Mouse (Mus musculus): ENCODE measurements around the gene Ets1. TPM values are rescaled to one million over a fixed set of nuclear protein-coding genes. Genes with fewer than 3 reads are reported as not detected.

Gene Ets1
- polyA plus RNA-seq, 1 experiment from 2014 or later, result 13.6 TPM

GRCm38 (mm10) chr9:32699391-32699841 is 63.4 kb downstream of the Ets1 start:
- Histone ChIP-seq H3K27ac (ENCODE audit: low read depth, low read length) (no peak overlapping the region), H3K4me3 (ENCODE audit: low read depth, low read length) (peak overlapping the region; percentile 9; the same call in 1 of the 2 replicates), H3K4me2 (replicated peaks; ENCODE audit: low read depth) (peak overlapping the region; percentile 50), H3K27me3 (replicated peaks; ENCODE audit: control insufficient read depth, insufficient read depth, low read length) (no peaks in the 10 kb centered on the region), H3K4me1 (replicated peaks; ENCODE audit: control insufficient read depth, insufficient read depth, low read length) (no peaks in the 10 kb centered on the region), H3K9ac (ENCODE audit: low read depth, low read length) (no peak overlapping the region), H3K36me3 (ENCODE audit: control insufficient read depth, insufficient read depth) (no peaks in the 10 kb centered on the region), H3K9me3 (ENCODE audit: control insufficient read depth) (no peaks in the 10 kb centered on the region)
- TF ChIP-seq CTCF (IDR thresholded peaks at IDR 0.05; ENCODE audit: low read depth), result no peak
- 63% methylated on average over 8 of the region's 8 CpGs for WGBS
- no peak for ATAC-seq

- WGBS, result 46% methylated on average over 7 of the region's 7 CpGs
- no peak for ATAC-seq
- Histone ChIP-seq H3K4me2 (replicated peaks; ENCODE audit: low read depth) (peak overlapping the region; percentile 50), H3K27ac (ENCODE audit: low read depth, low read length) (no peak overlapping the region), H3K9me3 (ENCODE audit: control insufficient read depth) (no peaks in the 10 kb centered on the region), H3K9ac (ENCODE audit: low read depth, low read length) (no peak overlapping the region), H3K36me3 (ENCODE audit: control insufficient read depth, insufficient read depth) (no peaks in the 10 kb centered on the region), H3K4me3 (ENCODE audit: low read depth, low read length) (no peak overlapping the region), H3K27me3 (replicated peaks; ENCODE audit: control insufficient read depth, insufficient read depth, low read length) (no peaks in the 10 kb centered on the region), H3K4me1 (replicated peaks; ENCODE audit: control insufficient read depth, insufficient read depth, low read length) (no peaks in the 10 kb centered on the region)
- TF ChIP-seq CTCF (IDR thresholded peaks at IDR 0.05; ENCODE audit: low read depth), result no peak
Measured at GRCm38 (mm10) chr9:32700091-32700905, 64.3 kb downstream of the Ets1 start.

- H3K27ac ChIP-seq (ENCODE audit: low read depth, low read length), result no peak overlapping the region
- TF ChIP-seq CTCF (IDR thresholded peaks at IDR 0.05; ENCODE audit: low read depth), result no peak
- no peaks in the 10 kb centered on the region for H3K9me3 ChIP-seq (ENCODE audit: control insufficient read depth)
- no peak overlapping the region for H3K9ac ChIP-seq (ENCODE audit: low read depth, low read length)
- no peaks in the 10 kb centered on the region for H3K36me3 ChIP-seq (ENCODE audit: control insufficient read depth, insufficient read depth)
- H3K4me2 ChIP-seq (replicated peaks; ENCODE audit: low read depth), result peak overlapping the region; percentile 4
- no peak overlapping the region for H3K4me3 ChIP-seq (ENCODE audit: low read depth, low read length)
- WGBS, result 65% methylated on average over 20 of the region's 20 CpGs
- no peaks in the 10 kb centered on the region for H3K4me1 ChIP-seq (replicated peaks; ENCODE audit: control insufficient read depth, insufficient read depth, low read length)
- H3K27me3 ChIP-seq (replicated peaks; ENCODE audit: control insufficient read depth, insufficient read depth, low read length), result no peaks in the 10 kb centered on the region
- no peak for ATAC-seq
Measured at GRCm38 (mm10) chr9:32701126-32701997, 65.3 kb downstream of the Ets1 start.

GRCm38 (mm10) chr9:32701998-32702305 is 65.9 kb downstream of the Ets1 start:
- H3K27me3 ChIP-seq (replicated peaks; ENCODE audit: control insufficient read depth, insufficient read depth, low read length), result no peaks in the 10 kb centered on the region
- H3K4me2 ChIP-seq (replicated peaks; ENCODE audit: low read depth), result no peak overlapping the region; the same call in 1 of the 2 replicates
- H3K36me3 ChIP-seq (ENCODE audit: control insufficient read depth, insufficient read depth), result no peaks in the 10 kb centered on the region
- ATAC-seq, result no peak
- no peaks in the 10 kb centered on the region for H3K4me1 ChIP-seq (replicated peaks; ENCODE audit: control insufficient read depth, insufficient read depth, low read length)
- no peak overlapping the region for H3K27ac ChIP-seq (ENCODE audit: low read depth, low read length)
- TF ChIP-seq CTCF (IDR thresholded peaks at IDR 0.05; ENCODE audit: low read depth), result no peak
- no peaks in the 10 kb centered on the region for H3K9me3 ChIP-seq (ENCODE audit: control insufficient read depth)
- H3K9ac ChIP-seq (ENCODE audit: low read depth, low read length), result no peak overlapping the region
- WGBS, result 74% methylated on average over 2 of the region's 2 CpGs
- no peak overlapping the region for H3K4me3 ChIP-seq (ENCODE audit: low read depth, low read length)

- H3K9ac ChIP-seq (ENCODE audit: low read depth, low read length), result no peak overlapping the region
- H3K36me3 ChIP-seq (ENCODE audit: control insufficient read depth, insufficient read depth), result no peaks in the 10 kb centered on the region
- WGBS, result 40% methylated on average over 4 of the region's 4 CpGs
- ATAC-seq, result no peak
- H3K27me3 ChIP-seq (replicated peaks; ENCODE audit: control insufficient read depth, insufficient read depth, low read length), result no peaks in the 10 kb centered on the region
- no peak for TF ChIP-seq CTCF (IDR thresholded peaks at IDR 0.05; ENCODE audit: low read depth)
- H3K4me3 ChIP-seq (ENCODE audit: low read depth, low read length), result no peak overlapping the region
- no peaks in the 10 kb centered on the region for H3K9me3 ChIP-seq (ENCODE audit: control insufficient read depth)
- H3K27ac ChIP-seq (ENCODE audit: low read depth, low read length), result no peak overlapping the region
- no peak overlapping the region for H3K4me2 ChIP-seq (replicated peaks; ENCODE audit: low read depth)
- no peaks in the 10 kb centered on the region for H3K4me1 ChIP-seq (replicated peaks; ENCODE audit: control insufficient read depth, insufficient read depth, low read length)
Measured at GRCm38 (mm10) chr9:32702836-32703395, 66.9 kb downstream of the Ets1 start.
